Mouse (Mus musculus) CD4-positive, CD25-positive, alpha-beta regulatory T cell, adult 9 weeks (primary cell): Measurements from ENCODE around the gene Parp12. TPM values are rescaled to one million over a fixed set of nuclear protein-coding genes. Genes with fewer than 3 reads are reported as not detected.

ENCODE experiments used
- polyA plus RNA-seq: library from polyadenylated mRNA; unstranded; fragments of 100-300 nt; shearing (Covaris generic); gene quantifications from one replicate; pipeline ENCODE4 v1.2.1, GENCODE M21; 2017

Gene Parp12
- polyA plus RNA-seq, result 1.3 TPM

GRCm38 (mm10) chr6:39117584-39118455 is at the start of gene Parp12:
Gene Parp12, minus strand, starts transcription at chr6:39118349.

Other genes with a start within 250 kb of the Parp12 start
- 0.07 TPM for gene Tbxas1, start 242.9 kb downstream of the Parp12 start, polyA plus RNA-seq
- 12.8 TPM for gene Hipk2, start 242.2 kb downstream of the Parp12 start, polyA plus RNA-seq
- 9.6 TPM for gene Kdm7a, start 88.4 kb upstream of the Parp12 start, polyA plus RNA-seq